Mouse (Mus musculus) forebrain, embryonic 10.5 days (tissue): ENCODE data around the gene Mcf2l. TPM values are rescaled to one million over a fixed set of nuclear protein-coding genes. Genes with fewer than 3 reads are reported as not detected.

Source experiments
- DNase-seq: peaks from one replicate; pipeline ENCODE4 v3.0.0-alpha.2; 2017; ENCODE audit warnings: low spot score; ENCODE audit errors: extremely low spot score
- H3K27ac ChIP-seq: fragments of 300-500 bp; sonication (generic); 2 replicates; pipeline ENCODE4 v1.5.1; 2016; ENCODE audit warnings: mild to moderate bottlenecking
- H3K27me3 ChIP-seq: fragments of 300-500 bp; sonication (generic); 2 replicates; pipeline ENCODE4 v1.6.1; 2016; ENCODE audit warnings: mild to moderate bottlenecking; ENCODE audit not compliant: poor library complexity, severe bottlenecking
- H3K36me3 ChIP-seq: fragments of 300-500 bp; sonication (generic); replicated peaks from 2 replicates; pipeline ENCODE4 v1.6.1; 2016; ENCODE audit warnings: mild to moderate bottlenecking, moderate library complexity
- H3K4me1 ChIP-seq: fragments of 300-500 bp; sonication (generic); 2 replicates; pipeline ENCODE4 v1.6.1; 2016
- H3K4me3 ChIP-seq: fragments of 300-500 bp; sonication (generic); 2 replicates; pipeline ENCODE4 v1.5.1; 2016; ENCODE audit warnings: mild to moderate bottlenecking, moderate library complexity
- H3K9me3 ChIP-seq: fragments of 300-500 bp; sonication (generic); 2 replicates; pipeline ENCODE4 v1.6.1; 2016; ENCODE audit warnings: mild to moderate bottlenecking, moderate library complexity
- WGBS: fragments of 180-500 bp; shearing (Covaris S2); methylation state at CpG from one replicate; pipeline ENCODE4 v1.1.7; 2016; 5-methylcytosine and 5-hydroxymethylcytosine counted together
- polyA plus RNA-seq: library from polyadenylated mRNA; unstranded; fragments of >200 nt; fragmentation: Nextera tagmentation; extraction: Ambion mirVana; gene quantifications from 2 replicates; pipeline ENCODE4 v1.2.1, GENCODE M21; 2016

The Mcf2l gene
- polyA plus RNA-seq, 1 experiment from 2014 or later = 32.5 TPM

GRCm38 (mm10) chr8:12903790-12904415 is 30.3 kb downstream of the Mcf2l start:
- Histone ChIP-seq H3K4me1 (peaks cover 33% of the 10 kb centered on the region), H3K27me3 (no peaks in the 10 kb centered on the region), H3K36me3 (peaks cover 14% of the 10 kb centered on the region), H3K4me3 (no peak overlapping the region), H3K27ac (peak overlapping the region; percentile 40), H3K9me3 (no peaks in the 10 kb centered on the region)
- WGBS = 92% methylated on average over 13 of the region's 13 CpGs
- no peak for DNase-seq

DNA sequence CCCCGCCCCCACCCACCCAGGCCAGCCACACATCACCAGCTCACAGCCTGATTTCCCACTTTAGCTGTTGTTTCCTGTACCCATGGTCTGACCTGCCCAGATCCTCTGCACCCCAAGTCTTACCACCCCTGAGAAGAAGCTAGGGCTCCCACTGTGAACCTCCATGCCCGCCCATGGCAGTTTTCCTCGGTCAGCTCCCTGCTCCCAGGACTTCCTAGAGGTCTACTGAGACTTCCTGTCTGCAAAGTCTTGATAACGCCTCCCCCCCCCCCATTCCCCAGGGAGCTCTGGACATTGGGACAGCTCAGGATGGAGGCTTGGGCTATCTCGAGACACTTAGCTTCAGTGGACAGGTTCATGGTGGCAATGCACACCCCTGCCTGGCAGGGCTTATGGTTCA is 31.5 kb downstream of the Mcf2l start:
- Histone ChIP-seq H3K36me3 (peaks cover 10% of the 10 kb centered on the region), H3K4me3 (no peak overlapping the region), H3K4me1 (peaks cover 33% of the 10 kb centered on the region), H3K9me3 (no peaks in the 10 kb centered on the region), H3K27ac (0 out of 2 replicates have a peak overlapping the region, but pooled peaks have one; percentile 32), H3K27me3 (no peaks in the 10 kb centered on the region)
- 82% methylated on average over 5 of the region's 5 CpGs for WGBS
- DNase-seq = no peak

- no peaks in the 10 kb centered on the region for H3K9me3 ChIP-seq
- 88% methylated on average over 11 of the region's 11 CpGs for WGBS
- peaks cover 10% of the 10 kb centered on the region for H3K36me3 ChIP-seq
- no peak overlapping the region for H3K4me3 ChIP-seq
- H3K27me3 ChIP-seq = no peaks in the 10 kb centered on the region
- H3K27ac ChIP-seq = peak overlapping the region; percentile 32; the same call in 1 of the 2 replicates
- no peak for DNase-seq
- H3K4me1 ChIP-seq = peaks cover 37% of the 10 kb centered on the region
These were observed 32.2 kb downstream of the Mcf2l start for GRCm38 (mm10) chr8:12905599-12906321.

DNA sequence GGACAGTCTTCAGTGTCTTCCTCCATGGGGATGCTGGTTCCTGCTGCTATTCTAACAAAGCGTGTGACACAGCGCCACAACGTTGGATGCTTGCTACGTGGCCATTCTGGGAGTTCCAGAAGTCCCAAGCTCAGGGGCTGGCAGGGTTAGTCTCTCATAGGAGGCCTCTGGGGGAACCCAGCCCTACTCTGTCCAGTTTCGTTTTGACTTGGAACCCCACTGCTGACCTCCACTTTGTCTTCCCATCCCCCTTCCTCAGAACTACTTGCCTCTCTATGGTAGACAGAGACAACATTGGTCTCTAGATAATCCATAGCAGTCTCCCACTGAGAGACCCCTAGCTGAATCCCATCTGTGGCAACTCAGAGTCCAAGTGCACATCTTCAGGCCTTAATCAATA is 33.0 kb downstream of the Mcf2l start:
- no peak overlapping the region for H3K4me3 ChIP-seq
- peaks cover 43% of the 10 kb centered on the region for H3K4me1 ChIP-seq
- no peak for DNase-seq
- H3K27me3 ChIP-seq = no peaks in the 10 kb centered on the region
- peaks cover 4% of the 10 kb centered on the region; the same call in 1 of the 2 replicates for H3K36me3 ChIP-seq
- H3K27ac ChIP-seq = no peak overlapping the region
- H3K9me3 ChIP-seq = no peaks in the 10 kb centered on the region
- WGBS = 78% methylated on average over 5 of the region's 5 CpGs

DNA sequence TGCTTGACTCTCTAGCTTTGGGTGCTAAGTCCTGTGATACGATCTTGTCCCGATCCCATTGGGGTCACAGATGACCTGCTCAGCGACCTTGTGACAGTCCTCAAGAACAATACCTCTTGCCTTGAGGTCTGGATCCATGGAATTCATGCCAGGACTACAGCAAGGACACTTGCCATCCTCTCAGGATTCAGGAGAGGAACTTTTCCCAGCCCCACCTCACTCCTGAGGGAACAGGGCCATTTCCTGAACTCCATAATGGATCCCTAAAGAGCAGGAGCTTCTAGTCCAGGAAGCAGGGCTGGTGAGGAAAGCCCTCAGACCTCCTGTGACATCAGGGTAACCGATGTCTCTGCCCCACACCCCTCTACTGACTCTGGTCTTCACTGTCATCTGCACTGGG is 34.1 kb downstream of the Mcf2l start:
- 86% methylated on average over 4 of the region's 4 CpGs for WGBS
- Histone ChIP-seq H3K27ac (no peak overlapping the region), H3K36me3 (peaks cover 4% of the 10 kb centered on the region; the same call in 1 of the 2 replicates), H3K4me1 (peaks cover 54% of the 10 kb centered on the region), H3K4me3 (no peak overlapping the region), H3K9me3 (peaks cover under 1% of the 10 kb centered on the region; the same call in 1 of the 2 replicates), H3K27me3 (no peaks in the 10 kb centered on the region)
- no peak for DNase-seq

DNA sequence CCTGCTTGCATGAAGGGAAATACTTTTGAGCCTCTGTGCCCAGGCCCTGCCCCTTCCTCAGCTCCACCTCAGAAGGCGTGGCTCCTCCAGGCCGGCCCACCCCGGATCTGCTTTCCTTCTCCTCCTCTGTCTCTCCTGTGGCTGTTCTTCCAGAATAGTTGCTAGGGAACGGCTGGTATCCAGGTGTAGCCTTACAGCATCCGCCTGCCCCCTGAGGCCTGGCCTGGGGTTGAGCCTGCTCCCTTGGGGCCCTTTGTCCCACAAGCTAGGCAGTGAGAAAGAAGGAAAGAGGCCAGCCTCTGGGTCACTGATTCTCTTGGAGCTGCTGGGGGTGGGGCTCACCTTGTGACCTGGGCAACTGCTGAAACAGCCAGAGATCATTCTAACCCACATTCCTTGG is 38.4 kb downstream of the Mcf2l start:
- peak; percentile 66 for DNase-seq
- Histone ChIP-seq H3K4me3 (peak overlapping the region; percentile 17; the same call in 1 of the 2 replicates), H3K36me3 (peaks cover 20% of the 10 kb centered on the region), H3K9me3 (peaks cover 5% of the 10 kb centered on the region; the same call in 1 of the 2 replicates), H3K4me1 (peaks cover 45% of the 10 kb centered on the region), H3K27ac (peak overlapping the region; percentile 66), H3K27me3 (peaks cover 27% of the 10 kb centered on the region; the same call in 1 of the 2 replicates)
- WGBS = 11% methylated on average over 5 of the region's 5 CpGs

DNA sequence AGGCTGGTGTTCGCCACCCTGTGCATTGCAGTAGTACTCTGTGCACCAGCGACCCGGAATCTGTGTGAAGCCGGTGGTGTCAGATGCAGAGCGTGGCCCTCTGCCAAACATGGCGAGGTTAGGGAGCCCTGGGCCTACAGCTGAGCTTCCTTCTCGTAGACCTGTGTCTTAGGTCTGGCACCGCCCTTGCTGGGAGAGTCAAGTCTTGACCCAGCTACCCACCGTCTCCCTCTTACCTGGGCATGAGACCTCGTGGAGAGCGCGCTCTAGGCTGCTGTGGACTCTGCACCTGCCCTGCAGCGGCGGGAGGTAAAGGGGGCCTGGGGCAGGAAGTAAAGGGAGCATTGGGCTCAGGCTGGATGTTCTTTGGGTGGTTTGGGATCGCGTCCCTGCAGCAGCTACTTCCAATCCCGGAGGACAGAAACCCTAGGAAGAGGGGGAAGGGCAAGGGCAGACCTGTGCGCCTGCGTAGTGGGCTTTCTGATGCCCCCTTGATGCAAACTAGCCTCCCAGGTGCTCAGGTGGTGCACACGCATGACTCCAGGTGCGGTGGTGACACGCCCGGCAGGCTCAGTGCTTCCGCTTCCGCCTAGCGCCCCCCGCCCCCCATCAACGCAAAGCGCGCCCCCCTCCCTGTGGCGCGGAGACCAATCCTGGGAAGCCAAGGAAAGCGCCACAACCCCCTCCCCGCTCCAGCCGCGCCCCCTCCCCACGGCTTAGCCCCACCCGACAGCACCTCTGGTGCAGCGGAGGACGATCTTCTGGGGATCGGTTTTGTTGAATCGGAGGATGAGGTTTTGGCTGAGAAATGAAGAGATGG is 41.8 kb downstream of the Mcf2l start:
- H3K4me3 ChIP-seq = peak overlapping the region; percentile 67
- H3K36me3 ChIP-seq = peaks cover 16% of the 10 kb centered on the region
- peak overlapping the region; percentile 79 for H3K27ac ChIP-seq
- 16% methylated on average over 42 of the region's 42 CpGs for WGBS
- H3K9me3 ChIP-seq = peaks cover 5% of the 10 kb centered on the region; the same call in 1 of the 2 replicates
- peaks cover 32% of the 10 kb centered on the region; the same call in 1 of the 2 replicates for H3K27me3 ChIP-seq
- peaks cover 47% of the 10 kb centered on the region for H3K4me1 ChIP-seq
- peak; percentile 42 for DNase-seq

DNA sequence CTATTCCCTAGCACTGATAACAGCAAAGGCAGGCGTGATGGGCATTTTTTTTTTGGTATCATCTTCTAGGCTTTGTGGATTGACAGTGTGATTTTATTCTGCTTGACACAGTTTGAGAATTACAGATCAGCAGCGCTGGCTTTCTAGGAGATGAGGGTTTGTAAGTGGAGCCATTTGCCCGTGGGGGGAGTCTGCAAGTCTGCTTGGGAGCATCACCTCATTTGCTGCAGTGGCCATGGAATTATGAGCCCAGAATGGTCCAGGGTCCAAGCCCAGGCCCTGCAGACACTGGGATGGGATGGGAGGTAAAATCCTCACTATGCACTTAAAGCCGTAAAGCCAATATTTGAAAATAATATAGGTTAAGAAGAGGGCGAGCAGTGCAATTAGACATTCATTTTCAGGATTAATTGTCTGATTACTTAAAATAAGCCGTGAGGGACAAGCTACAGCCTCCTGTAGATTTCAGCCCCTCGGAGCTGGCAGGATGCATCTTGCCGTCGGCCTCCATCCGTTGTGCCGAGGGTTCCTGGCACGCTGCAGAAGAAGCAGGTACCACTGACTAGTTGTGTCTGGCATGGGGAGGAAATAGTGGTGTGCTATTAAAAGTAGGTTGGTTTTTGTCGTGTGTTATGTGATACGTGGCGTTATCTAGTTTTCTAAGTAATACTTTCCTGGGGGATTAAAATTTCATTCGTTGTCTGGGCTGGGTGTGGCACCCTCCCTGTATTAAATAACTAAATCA is 42.7 kb downstream of the Mcf2l start:
- Histone ChIP-seq H3K27me3 (peaks cover 32% of the 10 kb centered on the region; the same call in 1 of the 2 replicates), H3K36me3 (peaks cover 16% of the 10 kb centered on the region), H3K9me3 (peaks cover 5% of the 10 kb centered on the region; the same call in 1 of the 2 replicates), H3K27ac (peak overlapping the region; percentile 79), H3K4me1 (peaks cover 41% of the 10 kb centered on the region), H3K4me3 (peak overlapping the region; percentile 67)
- no peak for DNase-seq
- 73% methylated on average over 16 of the region's 16 CpGs for WGBS

- Histone ChIP-seq H3K27ac (no peak overlapping the region), H3K4me3 (no peak overlapping the region), H3K9me3 (peaks cover 5% of the 10 kb centered on the region; the same call in 1 of the 2 replicates), H3K27me3 (peaks cover 32% of the 10 kb centered on the region; the same call in 1 of the 2 replicates), H3K4me1 (peaks cover 34% of the 10 kb centered on the region), H3K36me3 (peaks cover 16% of the 10 kb centered on the region)
- 90% methylated on average over 3 of the region's 3 CpGs for WGBS
- no peak for DNase-seq
These were observed 43.4 kb downstream of the Mcf2l start for GRCm38 (mm10) chr8:12917029-12917428.

- DNase-seq = no peak
- H3K27me3 ChIP-seq = peaks cover 32% of the 10 kb centered on the region; the same call in 1 of the 2 replicates
- H3K9me3 ChIP-seq = peaks cover 3% of the 10 kb centered on the region; the same call in 1 of the 2 replicates
- no peak overlapping the region for H3K27ac ChIP-seq
- peaks cover 27% of the 10 kb centered on the region for H3K4me1 ChIP-seq
- 90% methylated on average over 4 of the region's 4 CpGs for WGBS
- no peak overlapping the region for H3K4me3 ChIP-seq
- peaks cover 16% of the 10 kb centered on the region for H3K36me3 ChIP-seq
These were observed 44.2 kb downstream of the Mcf2l start for GRCm38 (mm10) chr8:12917831-12918230.

GRCm38 (mm10) chr8:12920599-12920998 is 47.0 kb downstream of the Mcf2l start:
- H3K27ac ChIP-seq = no peak overlapping the region
- no peak overlapping the region for H3K4me3 ChIP-seq
- 90% methylated on average over 4 of the region's 4 CpGs for WGBS
- no peaks in the 10 kb centered on the region for H3K9me3 ChIP-seq
- no peak for DNase-seq
- no peaks in the 10 kb centered on the region for H3K36me3 ChIP-seq
- H3K4me1 ChIP-seq = peaks cover 22% of the 10 kb centered on the region
- peaks cover 15% of the 10 kb centered on the region; the same call in 1 of the 2 replicates for H3K27me3 ChIP-seq

- Histone ChIP-seq H3K27ac (0 out of 2 replicates have a peak overlapping the region, but pooled peaks have one; percentile 20), H3K9me3 (no peaks in the 10 kb centered on the region), H3K4me1 (peaks cover 20% of the 10 kb centered on the region), H3K4me3 (no peak overlapping the region), H3K36me3 (no peaks in the 10 kb centered on the region), H3K27me3 (no peaks in the 10 kb centered on the region)
- WGBS = 84% methylated on average over 8 of the region's 8 CpGs
- DNase-seq = no peak
These were observed 51.4 kb downstream of the Mcf2l start for GRCm38 (mm10) chr8:12925051-12925450.
